Mouse (Mus musculus) bone marrow macrophage, adult 2 months (primary cell): ENCODE results near the gene Lsp1.

ENCODE experiments used
- CTCF ChIP-seq: IDR thresholded peaks from 2 replicates; pipeline ENCODE4 v1.5.1; 2012; ENCODE audit warnings: low read depth, mild to moderate bottlenecking, low read length, moderate library complexity
- POLR2A ChIP-seq: IDR thresholded peaks from 2 replicates; pipeline ENCODE4 v1.6.1; 2012; ENCODE audit warnings: mild to moderate bottlenecking, low read depth, low read length, borderline replicate concordance

GRCm38 (mm10) chr7:142449038-142449617 is 11.5 kb upstream of the Lsp1 start:
- TF ChIP-seq CTCF: no peak
- no peak for TF ChIP-seq POLR2A
